Mouse (Mus musculus) G1E-ER4 (cell line): ENCODE results near the gene Arap1. TPM values are rescaled to one million over a fixed set of nuclear protein-coding genes. Genes with fewer than 3 reads are reported as not detected.

Source experiments
- GATA1 ChIP-seq: IDR thresholded peaks from one replicate; pipeline ENCODE4 v1.8.0; 2012; ENCODE audit warnings: low read length, inconsistent platforms
- polyA plus RNA-seq: library from polyadenylated mRNA; stranded (reverse); fragments of >175 nt; gene quantifications from 2 replicates; pipeline ENCODE4 v1.2.3, GENCODE M21; 2012

Arap1 gene
- polyA plus RNA-seq, 1 experiment = 43.1 TPM

DNA sequence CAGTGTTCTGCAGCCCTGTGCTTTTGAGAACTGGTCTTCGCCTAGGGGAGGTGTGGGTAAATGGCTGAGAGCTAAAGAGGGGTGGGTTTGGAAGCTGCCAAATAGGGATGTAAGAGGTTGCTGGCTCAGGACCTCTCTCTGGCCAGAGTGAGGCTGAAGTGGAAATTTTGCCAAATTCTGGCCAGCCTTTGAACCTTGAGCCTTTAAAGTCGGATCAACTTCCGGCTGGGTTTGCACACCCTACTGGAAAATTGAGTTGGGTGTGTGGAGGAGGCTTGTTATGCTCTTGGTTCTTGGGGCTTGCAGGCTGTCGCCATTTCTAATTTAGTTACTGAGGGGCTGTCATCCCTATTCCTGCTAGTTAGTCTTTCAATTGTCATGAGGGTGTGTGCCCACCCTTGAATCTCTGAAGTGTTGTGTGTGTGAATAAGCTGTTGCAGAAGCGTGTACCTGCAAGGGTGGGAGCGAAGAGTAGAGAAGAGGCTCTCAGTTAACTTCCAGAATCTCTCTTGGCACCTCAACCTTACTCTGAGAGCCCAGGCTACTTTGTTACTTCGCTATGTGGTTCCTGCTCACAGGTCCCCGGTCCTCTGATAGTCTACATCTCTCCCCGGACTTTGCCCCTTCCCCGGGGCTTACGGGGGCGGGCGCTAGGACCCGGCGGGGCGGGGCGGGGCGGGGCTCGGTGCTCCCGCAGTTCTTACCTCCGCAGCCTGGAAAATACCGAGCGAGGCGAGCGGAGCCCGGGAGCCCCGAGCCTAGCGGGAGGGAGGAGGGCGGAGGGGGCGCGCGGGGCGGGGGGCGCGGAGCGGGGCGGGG lies 27.3 kb upstream of the Arap1 start:
- no peak for TF ChIP-seq GATA1

DNA sequence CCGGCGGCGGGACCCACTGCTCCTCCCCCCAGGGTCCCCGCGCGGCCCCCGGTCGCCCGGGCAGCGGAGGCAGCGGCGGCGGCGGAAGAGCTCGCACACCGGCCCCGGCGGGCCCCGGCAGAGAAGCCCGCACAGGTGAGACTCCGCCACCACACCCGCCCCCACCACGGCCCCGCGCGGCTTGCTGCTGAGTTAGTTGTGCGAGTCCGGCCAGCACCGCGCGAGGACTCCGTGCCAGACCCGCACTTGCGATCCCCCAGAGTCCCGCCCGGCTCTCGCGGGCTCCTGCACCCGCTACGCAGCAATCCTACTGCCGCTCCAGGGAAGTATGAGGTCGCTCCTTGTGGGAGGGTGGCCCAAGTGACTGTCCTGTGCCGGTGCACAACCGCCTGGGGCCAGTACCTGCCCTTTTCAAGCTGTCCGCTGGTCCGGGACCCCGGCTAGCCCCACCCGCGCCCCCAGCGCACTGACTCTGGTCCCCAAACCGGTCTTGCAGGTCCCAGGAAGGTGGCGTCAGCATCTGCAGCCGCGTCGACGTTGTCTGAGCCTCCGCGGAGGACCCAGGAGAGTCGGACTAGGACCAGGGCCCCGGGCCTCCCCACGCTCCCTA lies 26.5 kb upstream of the Arap1 start:
- TF ChIP-seq GATA1 = no peak

DNA sequence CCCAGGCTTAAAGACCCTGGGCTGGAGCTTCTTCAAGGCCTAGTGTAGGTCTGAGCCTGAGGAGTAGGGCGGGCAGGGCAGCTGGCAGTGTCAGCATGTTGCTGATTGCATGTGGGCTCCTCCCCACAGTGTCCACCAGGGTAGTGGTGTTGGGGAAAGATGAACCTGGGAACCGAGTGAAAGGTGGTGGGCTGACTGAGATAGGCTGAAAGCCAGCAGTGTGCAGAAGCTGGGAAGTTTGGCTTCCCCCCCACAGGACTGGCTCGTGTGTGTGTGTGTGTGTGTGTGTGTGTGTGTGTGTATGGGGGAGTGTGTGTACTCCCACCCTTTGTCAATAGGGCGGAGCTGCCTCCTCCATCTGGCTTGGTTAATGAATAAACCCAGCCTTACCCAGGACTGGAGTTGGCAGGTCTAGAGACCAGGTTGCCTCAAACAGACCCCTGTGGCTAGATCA lies 24.7 kb upstream of the Arap1 start:
- no peak for TF ChIP-seq GATA1

DNA sequence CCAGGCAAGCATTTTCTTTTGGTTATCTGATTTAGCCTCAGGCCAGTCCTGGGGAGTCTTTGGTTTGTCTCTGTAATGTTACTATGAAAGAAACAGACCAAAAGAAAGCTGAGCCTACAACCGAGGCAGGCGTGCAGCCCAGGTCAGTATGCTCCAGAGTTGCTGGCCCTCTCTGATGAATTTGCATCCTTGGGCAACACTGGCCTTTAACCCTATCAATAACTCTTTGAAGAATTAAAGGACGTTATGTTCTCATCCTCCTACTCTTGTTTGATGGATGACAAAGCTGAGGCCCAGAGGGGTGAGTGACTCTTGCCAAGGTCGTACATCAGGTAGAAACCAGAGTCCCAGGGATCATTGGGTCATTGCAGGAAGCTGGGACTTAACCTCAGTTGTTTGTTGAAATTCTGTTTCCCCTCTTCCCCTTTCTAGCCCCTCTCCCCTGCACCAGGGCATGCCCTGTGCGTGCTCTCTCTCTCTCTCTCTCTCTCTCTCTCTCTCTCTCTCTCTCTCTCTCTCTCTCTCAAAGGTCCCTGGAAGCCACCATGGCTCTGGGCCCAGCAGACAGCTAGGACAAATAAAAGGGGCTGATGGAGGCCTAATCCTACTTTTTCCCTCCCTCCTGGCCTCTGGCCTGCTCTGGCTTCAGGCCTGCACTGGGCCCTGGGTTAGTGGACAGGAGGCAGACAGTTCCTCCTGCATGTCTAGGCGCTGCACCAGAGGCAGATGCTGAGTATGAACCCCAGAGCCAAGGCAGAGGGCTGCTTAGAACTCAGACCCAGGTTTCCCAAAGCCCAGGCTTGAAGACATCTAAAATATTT lies 23.5 kb upstream of the Arap1 start:
- TF ChIP-seq GATA1 = no peak

DNA sequence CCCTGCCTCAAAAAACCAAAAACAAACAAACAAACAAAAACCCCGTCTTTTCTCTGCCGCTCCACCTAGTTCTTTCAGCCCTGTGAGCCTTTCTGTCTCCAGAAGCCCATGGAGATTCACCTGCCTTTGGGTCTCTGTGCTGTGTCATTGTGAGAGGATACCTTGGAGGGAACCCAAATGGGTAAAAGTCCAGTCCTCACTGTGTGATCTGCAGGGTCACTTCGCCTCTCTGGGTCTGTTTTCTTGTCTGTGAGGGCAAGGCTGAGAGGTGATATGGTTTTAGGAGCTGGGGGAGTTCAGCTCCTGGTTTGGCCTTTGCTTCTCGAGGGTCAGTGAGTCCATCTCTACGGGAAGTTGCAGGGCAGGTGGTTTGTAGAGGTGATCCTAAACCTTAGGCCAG lies 21.9 kb upstream of the Arap1 start:
- no peak for TF ChIP-seq GATA1

DNA sequence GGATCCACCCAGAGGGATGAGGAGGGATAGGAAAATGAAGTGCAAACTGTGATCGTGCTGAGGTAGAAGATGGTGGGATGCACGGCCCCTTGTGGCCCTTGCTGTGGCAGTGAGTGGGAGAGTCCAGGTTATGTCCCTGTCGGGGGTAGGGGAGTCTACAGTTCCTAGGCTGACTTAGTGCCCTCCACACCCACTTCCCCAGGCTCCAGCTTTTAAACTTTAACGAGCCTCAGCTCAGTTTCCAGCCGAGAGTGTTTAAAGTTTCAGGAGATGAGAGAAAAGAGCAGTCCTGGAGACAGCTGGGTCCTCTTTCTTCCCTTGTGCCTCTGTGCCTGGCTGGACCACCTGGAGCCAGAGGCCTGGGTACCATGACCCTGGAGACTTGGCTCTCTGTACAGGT lies 20.6 kb upstream of the Arap1 start:
- no peak for TF ChIP-seq GATA1

DNA sequence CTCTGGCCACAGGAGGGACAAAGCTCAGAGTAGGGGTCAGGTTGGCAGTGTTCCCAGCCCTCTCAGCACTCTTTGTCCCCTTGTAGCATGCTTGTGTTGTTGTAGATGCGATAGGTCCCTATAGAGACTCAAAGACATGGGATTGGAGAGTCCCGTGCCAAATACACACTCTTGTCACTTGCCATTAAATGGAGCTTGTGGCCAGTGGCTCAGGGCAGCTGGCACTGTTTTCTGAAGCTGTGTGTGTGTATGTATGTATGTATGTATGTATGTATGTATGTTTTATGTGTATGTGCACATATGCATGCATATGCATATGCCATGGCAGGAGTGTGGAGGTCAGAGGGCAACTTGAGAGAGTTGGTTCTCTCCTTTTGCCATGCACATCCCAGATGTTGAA lies 20.1 kb upstream of the Arap1 start:
- TF ChIP-seq GATA1 = no peak

DNA sequence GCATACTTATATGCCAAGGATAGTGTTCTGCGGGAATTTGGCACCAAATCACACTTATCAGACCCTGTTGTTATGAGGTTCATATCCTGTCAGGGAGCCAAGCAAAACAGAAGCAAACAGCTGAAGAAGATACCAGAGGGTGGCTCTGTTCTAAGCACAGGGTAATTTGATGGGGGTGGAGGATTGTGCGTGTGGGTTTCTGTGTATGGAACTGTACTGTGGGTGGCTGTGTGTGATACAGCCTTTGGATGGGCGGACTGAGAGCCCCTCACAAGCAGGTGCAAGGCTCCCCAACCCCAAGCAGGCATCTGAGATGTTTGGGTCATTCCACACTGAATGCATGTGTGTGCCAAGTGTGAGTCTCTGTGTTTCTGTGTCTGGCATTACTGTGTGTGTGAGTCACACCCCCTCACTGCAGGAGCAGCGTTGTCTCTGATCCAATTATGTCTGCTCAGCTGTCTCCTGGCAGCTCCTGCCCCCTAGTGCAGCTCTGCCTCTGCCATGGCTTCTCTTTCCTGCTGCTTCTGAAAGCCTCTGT lies 19.2 kb upstream of the Arap1 start:
- TF ChIP-seq GATA1 = no peak

DNA sequence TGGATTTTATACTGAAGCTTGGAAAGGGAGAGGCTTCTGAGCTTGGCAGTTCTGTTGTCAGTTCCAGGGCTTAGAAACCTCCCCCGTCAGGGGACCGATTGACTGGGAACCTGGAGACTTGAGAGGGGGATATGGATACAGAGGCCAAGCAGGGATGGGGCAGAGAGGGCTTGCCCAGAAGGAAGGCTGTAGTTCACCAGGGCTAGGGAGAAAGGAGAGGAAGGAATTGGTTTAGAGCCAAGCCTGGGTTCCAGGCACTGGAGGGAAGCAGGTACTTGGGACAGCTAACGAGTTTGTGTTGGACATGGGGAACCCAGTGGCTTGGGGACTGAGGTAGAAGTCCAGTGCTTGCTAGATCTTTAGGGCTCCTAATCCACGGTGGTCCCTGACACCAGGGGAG lies 18.3 kb upstream of the Arap1 start:
- TF ChIP-seq GATA1 = no peak

DNA sequence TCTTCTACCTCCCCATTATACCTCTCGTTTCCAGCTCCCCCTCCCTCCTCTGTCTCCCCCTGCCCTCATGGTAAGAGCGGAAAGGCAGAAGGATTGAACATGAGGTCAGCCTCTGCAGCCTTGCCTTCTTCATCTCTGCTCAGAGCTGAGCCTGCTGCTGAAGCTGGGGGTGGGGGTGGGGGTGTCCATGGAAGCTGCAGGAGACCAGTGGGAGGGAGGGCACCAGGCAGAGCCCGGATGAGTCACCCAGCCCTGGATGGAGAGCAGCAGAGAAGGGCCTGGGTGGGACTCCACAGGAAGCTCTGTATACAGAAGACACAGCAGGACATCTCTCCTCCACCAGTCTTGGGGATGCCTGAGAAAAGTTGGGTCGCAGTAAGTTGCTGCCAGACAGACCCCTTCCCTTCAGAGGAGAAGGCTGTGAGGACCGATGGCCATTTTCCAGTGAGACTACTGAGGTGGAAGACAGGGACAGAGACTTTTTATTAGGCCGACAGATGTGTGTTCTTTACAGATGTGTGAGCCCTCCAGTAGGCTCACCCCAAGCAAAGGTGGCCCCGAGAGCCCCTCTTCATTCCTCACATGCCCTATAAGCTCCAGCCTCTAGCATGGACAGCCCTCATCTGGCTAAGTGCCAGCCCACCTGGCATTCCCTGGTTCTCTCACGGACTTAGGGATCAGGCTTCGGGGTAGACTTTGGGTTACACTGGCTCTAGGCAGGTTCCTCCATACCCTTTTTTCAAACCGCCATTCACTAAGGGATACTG lies 17.6 kb upstream of the Arap1 start:
- no peak for TF ChIP-seq GATA1

DNA sequence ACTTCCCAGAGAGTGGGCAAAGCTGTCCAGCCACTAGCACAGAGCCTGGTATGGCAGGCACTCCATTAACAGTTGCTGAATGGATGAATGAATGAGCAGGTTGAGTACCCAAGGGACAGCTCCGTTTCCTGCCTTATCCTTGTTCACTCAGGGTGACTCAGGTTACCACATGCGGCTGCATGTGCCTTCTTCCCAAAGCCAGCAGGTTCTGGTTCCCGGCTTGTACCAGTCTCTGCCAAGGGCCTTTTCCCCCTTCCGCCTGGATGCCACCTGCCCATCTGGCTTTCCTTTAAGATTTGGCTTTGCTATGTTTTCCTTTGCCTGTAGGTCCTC lies 17.1 kb upstream of the Arap1 start:
- no peak for TF ChIP-seq GATA1

DNA sequence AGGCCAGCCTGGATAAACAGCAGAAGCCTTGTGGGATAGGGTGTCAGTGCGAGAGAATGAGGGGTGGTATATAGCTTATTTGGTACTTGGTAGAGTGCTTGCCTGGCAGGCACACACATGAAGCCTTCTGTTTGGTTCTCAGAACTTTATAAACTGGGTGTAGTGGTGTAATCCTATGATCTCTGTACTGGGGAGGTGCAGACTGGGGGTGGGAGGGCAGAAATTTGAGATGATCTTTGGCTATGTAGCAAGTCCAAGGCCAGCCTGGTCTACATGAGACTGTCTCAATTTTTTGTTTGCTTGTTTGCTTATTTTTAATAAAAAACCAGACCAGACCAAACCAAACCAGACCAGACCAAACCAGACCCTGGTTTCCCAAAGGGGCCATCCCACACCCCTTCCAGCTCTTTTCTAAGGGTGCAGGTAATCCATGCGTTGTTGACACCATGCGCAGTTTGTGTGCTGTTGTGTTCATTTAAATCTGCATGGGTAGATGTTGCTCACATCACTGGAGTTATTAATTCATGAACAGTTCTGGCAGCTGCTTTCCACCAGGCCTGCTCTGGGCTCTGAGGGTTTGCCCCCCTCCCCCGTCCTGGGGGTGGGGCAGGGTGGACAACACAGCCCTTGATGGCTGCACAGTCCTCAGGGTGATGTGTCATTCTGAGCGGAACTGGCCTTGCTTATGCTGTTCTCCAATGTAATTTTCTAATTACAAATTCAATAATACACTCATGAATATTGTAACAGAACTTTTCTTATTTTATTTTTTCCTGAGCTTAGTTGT lies 15.6 kb upstream of the Arap1 start:
- TF ChIP-seq GATA1 = no peak

DNA sequence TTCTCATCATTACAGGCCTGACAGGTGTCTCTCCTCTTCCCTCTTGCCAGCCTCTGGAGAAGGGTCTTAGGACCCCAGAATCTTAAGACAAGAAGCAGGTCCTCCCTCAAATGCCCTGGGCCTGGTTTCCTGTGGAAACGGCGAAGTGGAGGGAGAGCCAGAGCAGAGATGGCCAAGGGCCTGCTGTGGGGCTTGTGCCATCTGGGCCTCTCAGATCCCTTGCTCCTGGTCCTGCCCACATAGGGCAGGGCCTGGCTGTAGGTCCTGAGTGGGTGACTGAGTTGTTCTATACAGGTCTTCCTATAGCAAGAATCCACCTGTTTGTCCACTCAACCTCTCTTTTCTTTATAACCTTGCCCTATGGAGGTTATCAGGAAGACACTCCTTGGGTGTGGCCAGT lies 12.6 kb upstream of the Arap1 start:
- TF ChIP-seq GATA1 = no peak

DNA sequence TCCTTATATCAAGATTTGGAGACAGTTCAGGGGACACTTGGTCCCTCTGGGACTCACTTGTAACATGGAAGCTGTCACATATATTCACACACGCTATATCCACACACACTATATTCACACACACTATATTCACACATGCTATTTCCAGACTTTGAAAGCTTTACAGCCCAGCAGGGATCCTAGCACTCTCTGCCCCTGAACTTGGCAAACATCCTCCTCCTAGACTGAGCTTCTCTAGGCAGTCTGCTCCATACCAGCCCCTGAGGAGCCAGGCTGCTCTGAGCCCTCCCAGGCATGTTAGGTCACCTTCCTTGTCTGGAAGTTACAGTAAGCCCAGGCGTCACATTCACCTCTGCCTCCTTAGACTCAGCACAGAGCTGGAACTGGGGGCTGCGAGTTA lies 11.2 kb upstream of the Arap1 start:
- TF ChIP-seq GATA1 = no peak

DNA sequence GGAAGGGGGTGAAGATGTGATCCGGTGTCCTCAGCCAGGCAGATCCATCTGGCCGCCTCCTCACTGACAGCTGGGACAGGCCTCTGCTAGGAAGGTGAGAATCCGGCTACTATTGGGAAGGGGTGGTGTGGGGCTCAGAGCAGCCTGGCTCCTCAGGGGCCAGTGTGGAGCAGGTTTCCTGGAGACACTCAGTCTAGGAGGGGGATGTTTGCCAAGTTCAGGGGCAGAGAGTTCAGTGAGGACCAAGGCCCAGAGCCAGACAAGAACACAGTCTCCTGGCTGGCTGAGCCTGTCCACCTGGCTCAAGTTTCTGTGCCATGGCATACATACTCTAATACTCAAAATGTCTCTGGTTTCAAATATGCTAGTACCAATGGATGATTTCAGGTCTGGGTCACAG lies 10.5 kb upstream of the Arap1 start:
- no peak for TF ChIP-seq GATA1

DNA sequence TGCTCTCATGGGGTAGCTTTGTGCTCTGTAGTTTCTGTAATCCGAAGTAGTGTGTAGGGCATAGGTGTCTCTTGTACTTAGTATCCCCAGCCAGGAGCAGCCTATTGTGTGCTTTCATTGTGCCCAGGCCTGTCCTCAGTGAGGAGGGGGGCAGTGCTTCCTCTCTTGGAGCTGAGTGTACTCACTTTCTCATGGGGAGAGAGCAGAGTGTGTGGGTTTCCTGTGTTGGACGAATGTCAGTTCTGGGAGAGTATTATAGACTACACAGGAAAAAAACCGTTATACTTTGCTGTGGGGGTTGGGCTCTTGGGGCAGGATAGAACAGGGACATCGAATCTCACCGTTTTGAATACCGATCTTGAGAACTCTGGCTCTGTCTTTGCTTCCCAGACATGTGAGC lies 6.5 kb upstream of the Arap1 start:
- TF ChIP-seq GATA1 = no peak
